Mouse (Mus musculus): ENCODE data around the gene Pnpla5.
"Not testable (repeated sequence)": the region's sequence is repeated elsewhere in the genome, so short reads cannot be mapped to it uniquely, and the experiment has no call there.

The Pnpla5 gene

DNA sequence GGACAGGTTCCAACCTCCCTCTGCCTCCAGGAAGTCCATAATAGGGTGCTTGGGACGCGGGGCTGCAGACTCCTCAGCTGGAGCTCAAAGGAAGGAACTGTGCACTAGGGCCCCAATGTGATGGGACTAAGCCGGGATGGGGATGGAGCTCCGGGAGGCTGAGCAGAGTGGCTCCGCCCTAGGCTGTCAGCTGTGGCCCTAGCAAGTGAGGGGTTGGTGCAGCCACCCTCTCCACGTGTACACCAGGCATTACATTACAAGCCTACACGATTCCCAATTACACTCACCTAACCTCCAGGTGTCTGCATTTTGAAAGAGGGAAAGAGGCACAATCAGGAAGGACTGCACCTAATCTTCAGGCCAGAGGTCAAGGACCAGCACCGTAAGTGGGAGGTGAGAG lies at the start of gene Pnpla5:
Pnpla5 (minus strand) TSS at position 101 of the 400 bp plus-strand sequence.
- no peak for DNase-seq

DNA sequence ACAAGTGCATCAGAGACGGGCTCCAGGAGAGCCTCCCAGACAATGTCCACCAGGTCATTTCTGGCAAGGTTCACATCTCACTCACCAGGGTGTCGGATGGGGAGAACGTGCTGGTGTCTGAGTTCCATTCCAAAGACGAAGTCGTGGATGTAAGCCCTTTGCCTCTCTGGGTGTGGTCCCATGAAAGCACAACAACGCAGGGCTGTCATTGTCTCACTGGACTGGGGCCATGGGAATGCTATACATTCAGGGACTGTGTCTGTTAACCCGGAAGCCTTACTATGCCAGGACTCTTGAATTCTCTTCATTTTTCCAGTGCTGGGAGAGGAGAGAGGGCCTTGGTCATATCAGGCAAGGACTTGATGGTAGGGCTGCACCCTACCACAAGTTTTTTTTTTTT lies 48.2 kb upstream of the Pnpla5 start:
- DNase-seq, result no peak

- DNase-seq, result no peak
Observed at GRCm38 (mm10) chr15:84169511-84169910, 46.5 kb upstream of the Pnpla5 start.

DNA sequence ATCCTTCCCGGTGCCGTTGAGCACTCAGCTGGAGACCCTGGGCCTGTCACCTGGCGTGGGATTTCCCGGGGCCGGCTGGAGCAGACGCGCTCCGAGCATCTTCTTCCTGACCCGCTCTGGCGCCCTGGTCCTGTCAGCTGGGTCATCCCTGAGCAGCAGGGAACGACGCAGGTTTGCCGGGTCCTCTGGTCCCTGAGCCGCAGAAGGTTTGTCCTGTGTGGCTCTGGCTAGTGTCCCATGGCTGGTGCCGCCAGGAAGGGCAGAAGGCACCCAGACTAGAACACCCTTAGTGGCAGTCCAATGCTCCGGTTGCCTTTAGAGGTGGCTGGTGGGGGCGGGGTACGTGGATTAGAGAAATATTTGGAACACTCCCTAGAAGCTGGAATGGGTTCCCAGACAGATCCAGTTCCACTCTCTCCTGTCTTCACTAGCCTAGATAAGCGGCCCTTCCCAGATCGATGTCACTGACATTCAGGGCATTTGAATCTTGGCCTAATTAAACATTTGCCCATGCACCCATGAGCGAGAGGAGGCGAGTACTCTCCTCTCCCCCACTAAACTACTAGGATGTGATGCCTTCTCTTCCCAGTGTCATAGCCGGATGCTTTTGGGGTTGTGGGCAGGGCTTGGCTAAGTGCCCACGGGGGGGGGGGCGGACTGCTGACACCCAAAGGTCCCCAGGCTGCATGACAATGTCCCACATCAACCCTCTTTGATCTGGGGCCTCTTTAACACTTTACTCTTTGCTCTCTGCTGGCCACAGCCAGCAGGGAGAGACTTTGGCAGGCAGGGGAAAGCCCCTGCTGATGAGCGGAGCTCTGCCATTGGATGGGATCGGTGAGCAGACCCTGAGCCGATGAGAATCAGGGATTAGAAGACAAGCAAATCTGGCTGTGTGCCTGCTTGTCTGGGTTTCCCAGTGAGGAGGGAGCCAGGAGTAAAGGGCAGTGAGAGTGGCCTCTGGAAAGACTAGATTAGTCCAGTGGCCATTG lies 45.5 kb upstream of the Pnpla5 start:
- DNase-seq, result peak; percentile 60

DNA sequence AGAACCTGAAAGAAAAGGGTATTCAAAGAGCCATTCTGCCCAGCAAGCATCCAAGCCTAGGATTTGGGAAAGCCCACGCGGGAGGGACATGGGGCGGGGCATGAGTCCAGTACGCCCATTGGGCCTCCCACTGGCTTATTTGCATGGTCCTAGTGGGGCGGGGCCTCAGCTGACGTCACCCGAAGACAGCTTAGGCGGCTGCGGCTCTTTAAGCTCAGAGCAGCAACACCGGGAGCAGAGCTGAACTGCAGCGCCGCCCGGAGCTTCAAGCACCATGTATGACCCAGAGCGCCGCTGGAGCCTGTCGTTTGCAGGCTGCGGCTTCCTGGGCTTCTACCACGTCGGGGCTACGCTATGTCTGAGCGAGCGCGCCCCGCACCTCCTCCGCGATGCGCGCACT lies 44.6 kb upstream of the Pnpla5 start, which contains the start of gene Pnpla3:
Pnpla3 (plus strand) TSS at position 238 of the 400 bp plus-strand sequence.
- DNase-seq, result peak; percentile 97

GRCm38 (mm10) chr15:84166818-84167217 lies 43.8 kb upstream of the Pnpla5 start:
- peak; percentile 21 for DNase-seq

GRCm38 (mm10) chr15:84161871-84162270 lies 38.9 kb upstream of the Pnpla5 start:
- no peak for DNase-seq

- not testable (repeated sequence) for DNase-seq
Observed at GRCm38 (mm10) chr15:84157530-84157929, 34.6 kb upstream of the Pnpla5 start.

- DNase-seq, result no peak
Observed at GRCm38 (mm10) chr15:84156158-84156557, 33.2 kb upstream of the Pnpla5 start.

GRCm38 (mm10) chr15:84140929-84141328 lies 18.0 kb upstream of the Pnpla5 start:
- no peak for DNase-seq

DNA sequence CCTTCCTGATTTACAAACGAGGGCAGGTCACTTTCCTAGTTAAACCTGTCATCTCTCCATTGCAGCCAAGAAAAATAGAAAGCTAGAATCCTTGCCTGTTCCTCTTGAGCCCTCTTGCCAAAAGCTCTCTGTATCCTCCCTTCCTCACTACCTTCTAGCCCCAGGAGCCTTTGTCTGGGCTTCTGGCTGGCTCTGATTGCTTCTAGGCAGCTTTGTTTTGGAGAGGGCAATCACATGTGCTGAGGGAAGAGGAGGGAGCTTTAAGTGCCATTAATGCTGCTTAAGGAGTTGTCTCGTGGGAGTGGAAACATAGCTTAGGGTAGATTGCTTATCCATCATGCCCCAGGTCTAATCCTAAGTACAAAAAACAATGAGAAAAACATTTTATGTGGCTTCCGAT lies 17.1 kb upstream of the Pnpla5 start:
- DNase-seq, result no peak

DNA sequence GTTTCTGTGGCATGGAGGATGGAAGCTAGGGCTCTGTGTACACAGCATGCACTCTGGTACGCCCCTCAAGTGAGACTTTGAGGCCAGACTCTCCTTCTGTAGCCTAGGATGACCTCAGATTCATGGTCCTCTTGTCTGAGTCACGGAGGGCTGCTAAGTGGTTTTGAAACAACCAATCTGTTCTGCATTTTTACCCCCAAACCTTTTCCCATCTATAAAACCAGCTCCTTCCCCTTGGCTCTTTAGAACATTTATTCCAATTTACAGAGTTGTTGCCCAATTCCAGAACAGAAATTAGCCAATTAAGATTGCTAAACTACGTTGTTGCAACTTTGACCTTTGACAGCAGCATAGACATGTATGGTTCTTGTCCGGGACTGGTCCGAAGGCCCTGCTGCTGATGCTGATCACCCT lies 16.6 kb upstream of the Pnpla5 start:
- DNase-seq, result no peak

DNA sequence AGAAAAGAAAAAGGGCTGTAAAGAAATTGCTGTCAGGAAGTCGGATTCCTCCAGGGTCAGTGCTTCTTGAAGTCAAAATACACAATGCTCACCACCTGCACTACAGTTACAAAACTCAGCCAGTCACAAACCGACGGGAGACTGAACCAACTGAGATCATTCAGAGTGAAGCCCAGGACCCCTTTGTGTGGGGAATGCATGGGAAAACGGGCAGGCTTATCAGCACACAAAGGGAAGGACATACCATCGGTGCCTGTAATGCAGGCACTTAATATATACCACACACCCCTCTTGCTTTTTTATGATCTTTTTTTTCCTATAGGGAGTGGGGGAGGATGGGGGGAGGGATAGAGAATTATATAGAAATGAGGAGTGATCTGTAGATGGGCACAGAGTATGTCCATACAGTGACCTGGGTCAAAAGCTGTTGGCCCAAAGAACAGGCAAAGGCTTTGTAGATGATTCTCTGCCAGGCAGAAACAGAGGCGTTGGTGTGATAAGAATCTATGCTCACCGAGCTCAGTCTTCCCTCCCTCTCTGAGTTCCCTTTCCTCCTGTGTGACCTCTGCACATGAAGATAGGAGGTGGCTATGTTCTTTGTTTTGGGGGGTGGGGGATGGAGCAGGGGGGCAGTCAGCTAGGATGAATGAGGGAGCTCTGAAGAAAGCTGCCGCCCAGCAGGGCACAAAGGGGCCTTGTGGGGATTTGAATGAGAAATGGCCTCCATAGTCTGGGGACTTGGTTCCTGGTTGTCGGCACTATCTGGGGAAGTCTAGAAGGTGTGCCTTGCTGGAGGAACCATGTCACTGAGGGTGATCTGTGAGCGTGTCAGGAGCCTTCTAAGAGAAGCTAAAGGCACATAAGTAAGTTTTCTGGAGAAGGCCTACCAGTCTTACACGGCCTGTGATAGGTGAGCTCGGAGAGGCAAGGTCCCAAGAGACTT lies 13.8 kb upstream of the Pnpla5 start:
- no peak for DNase-seq

DNA sequence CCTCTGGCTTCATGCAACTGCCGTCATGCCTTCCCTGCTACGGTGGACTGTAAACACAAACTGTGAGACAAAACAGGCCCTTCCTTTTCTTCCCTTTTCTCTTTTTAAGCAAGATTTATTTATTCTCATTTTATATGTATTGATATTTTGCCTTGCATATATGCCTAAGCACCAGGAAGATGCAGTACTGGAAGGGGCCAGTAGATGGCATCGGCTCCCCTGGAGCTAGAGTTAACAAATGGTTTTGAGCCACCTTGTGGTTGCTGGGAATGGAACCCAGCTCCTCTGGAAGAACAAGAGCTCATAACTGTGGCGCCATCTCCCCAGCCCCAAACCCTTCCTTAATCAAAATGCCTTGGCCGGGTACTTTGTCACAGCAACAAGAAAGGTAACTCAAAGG lies 12.5 kb upstream of the Pnpla5 start:
- no peak for DNase-seq

GRCm38 (mm10) chr15:84133440-84133839 lies 10.5 kb upstream of the Pnpla5 start:
- no peak for DNase-seq

DNA sequence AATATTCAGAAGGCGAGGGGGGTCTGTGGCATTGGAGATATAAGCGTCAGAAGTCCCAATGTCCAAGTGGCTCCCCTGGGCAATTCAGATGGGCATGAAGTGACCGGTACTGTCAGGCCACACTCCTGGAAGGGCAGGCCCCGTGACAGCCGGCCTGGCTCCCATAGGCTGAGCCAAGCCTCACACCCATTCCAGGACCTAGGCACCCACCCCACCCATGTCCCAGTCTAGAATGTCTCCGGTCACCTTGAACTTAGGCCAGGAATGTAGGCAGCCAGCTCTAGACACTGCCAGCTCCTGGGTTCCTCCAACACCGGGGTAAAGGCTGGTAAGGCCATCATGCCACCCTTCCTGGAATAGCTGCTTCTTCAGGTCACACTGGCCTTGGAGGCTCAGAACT lies 9.0 kb upstream of the Pnpla5 start:
- peak; percentile 29 for DNase-seq

- peak; percentile 70 for DNase-seq
Observed at GRCm38 (mm10) chr15:84131096-84131786, 8.3 kb upstream of the Pnpla5 start.

DNA sequence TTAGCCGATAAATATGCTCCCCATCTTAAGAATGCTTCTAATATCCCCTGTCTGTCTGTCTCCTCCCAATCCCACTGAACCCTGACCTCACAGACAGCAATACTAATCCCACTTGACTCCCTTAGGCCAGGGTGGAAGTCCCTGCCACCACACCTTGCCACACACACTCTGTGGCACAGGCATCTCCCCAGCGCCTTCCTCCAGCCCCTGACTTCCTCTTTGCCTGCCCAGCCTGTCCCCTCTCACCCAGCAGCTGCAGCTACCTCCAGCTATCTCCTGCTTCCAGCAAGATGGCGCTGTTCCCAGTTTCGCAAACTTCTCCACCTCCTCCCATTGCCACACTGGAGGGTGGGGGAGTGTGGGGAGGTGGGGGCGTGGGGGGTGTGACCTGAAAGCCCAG lies 3.9 kb upstream of the Pnpla5 start:
- DNase-seq, result no peak

DNA sequence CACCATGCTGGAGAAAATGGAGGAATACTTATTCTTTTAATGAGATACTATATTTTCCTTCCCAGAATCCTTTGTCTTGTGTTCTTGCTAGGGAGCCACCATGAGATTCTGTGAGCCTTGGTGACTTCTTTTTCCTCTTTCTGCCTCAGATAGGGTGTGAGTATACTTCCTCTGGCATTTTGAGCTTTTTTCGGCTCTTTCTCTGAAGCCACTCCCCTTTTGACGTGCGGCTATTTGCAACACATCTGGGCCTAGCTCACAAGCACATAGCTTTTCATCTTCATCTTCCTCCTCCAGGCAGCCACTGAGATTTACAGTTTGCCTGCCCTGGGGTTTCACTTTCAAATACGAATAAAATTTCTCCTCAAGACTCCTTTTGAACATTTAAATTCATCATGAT lies 3.5 kb upstream of the Pnpla5 start:
- no peak for DNase-seq

DNA sequence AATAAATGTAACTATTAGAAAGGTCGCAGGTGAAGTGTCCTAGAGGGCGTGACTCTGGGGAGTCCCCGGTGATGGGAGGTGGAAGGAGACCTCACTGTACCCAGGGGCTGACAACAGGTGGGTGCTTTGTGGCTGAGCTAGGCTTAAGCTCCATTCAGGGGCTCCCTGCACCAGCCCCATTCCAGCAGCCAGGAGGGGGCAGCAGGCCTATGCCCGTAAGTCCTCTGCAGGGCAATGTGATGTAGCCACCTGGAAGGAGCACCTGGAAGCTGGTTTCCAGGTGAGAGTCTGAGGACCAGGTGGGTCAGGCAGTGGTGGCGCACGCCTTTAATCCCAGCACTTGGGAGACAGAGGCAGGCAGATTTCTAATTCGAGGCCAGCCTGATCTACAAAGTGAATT lies 1.1 kb upstream of the Pnpla5 start:
- DNase-seq, result no peak

- DNase-seq, result no peak
Observed at GRCm38 (mm10) chr15:84121036-84121435, 1.9 kb downstream of the Pnpla5 start.

- DNase-seq, result no peak
Observed at GRCm38 (mm10) chr15:84120612-84121011, 2.4 kb downstream of the Pnpla5 start.

GRCm38 (mm10) chr15:84116466-84116865 lies 6.5 kb downstream of the Pnpla5 start:
- DNase-seq, result no peak

All from cerebellum, adult 11 months (tissue).